1 mouse cellular context compared by ENCODE assay signal in the genomic region with DNA sequence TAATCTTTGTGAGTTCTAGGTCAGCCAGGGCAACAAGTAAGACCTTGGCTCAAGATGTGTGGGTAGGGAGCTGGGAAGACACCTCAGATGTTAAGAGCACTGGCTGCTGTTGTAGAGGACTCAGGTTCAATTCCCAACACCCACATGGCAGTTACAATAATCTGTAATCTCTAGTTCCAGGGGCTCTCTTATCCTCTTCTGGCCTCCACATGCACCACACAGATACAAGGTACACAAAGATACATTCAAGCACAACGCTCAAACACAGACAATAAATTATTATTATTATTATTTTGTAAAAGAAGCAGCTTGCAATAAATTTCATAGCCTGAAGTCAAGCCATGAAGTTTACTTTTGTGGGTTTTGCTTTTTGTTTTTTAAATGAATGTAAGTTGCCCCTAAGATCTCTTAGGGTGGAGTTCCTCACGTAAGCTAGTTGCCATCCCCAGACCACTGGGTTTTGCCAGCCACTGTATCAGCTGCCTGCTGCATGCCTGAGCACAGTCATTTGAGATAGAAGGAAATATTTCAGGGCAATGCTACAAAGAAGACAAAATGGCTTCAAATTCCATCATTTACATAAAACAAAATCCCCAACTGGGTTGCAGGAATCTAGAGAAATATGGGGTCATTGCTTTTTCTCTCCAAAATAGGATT.
A peak's percentile ranks its signal among the peaks of the same experiment; 100 is the strongest.
TF ChIP-seq lines count a peak whose summit lies in the region.

No protein-coding gene starts in this region.

TF ChIP-seq in MEL, 35 proteins besides CTCF, POLR2A, EP300 and RAD21 (continued from another document):
- TF ChIP-seq JUND (IDR thresholded peaks at IDR 0.05; ENCODE audit: low read depth, low read length), result no peak
- TF ChIP-seq RCOR1 (IDR thresholded peaks at IDR 0.05; ENCODE audit: low read depth, low read length), result peak; percentile 62; the same call in 1 of the 2 replicates
- 0 out of 2 replicates have a peak, but pooled peaks have one; percentile 26 for TF ChIP-seq KAT2A (conservative IDR thresholded peaks at IDR 0.05; ENCODE audit: low read depth, low read length)
- TF ChIP-seq TBP (IDR thresholded peaks at IDR 0.05; ENCODE audit: low read depth, low read length), result no peak
- peak; percentile 45; the same call in 1 of the 2 replicates for TF ChIP-seq ZNF384 (IDR thresholded peaks at IDR 0.05; ENCODE audit: low read depth, low read length)
- no peak for TF ChIP-seq NRF1 (IDR thresholded peaks at IDR 0.05; ENCODE audit: insufficient read depth, low read depth, low read length, poor library complexity, severe bottlenecking)
- no peak for TF ChIP-seq MYC (IDR thresholded peaks at IDR 0.05; ENCODE audit: low read depth, low read length)
- TF ChIP-seq ZKSCAN1 (IDR thresholded peaks at IDR 0.05; ENCODE audit: low read depth, low read length), result no peak
- TF ChIP-seq SMC3 (IDR thresholded peaks at IDR 0.05; ENCODE audit: low read depth, low read length), result no peak
- no peak for TF ChIP-seq POLR2AphosphoS2 (IDR thresholded peaks at IDR 0.05; ENCODE audit: low read length)
- no peak for TF ChIP-seq UBTF (IDR thresholded peaks at IDR 0.05; ENCODE audit: borderline replicate concordance, insufficient read depth, low read depth, low read length)
- no peak for TF ChIP-seq POLR2AphosphoS5 (IDR thresholded peaks at IDR 0.05; ENCODE audit: borderline replicate concordance, low read depth, low read length)
- TF ChIP-seq TAL1 (IDR thresholded peaks at IDR 0.05; ENCODE audit: low read length), result peak; percentile 85
- no peak for TF ChIP-seq ELF1 (IDR thresholded peaks at IDR 0.05; ENCODE audit: low read depth, low read length)
